Mouse (Mus musculus) cerebellum, adult 2 months (tissue): Measurements from ENCODE around the gene Lrba. TPM values are rescaled to one million over a fixed set of nuclear protein-coding genes. Genes with fewer than 3 reads are reported as not detected.

ENCODE experiments used
- DNase-seq, 2 experiments: peaks; one replicate each; pipeline ENCODE4 v3.0.0; 2021
- H3K27ac ChIP-seq: fragments of 200-500 bp; 2 replicates; pipeline ENCODE4 v1.5.1; 2012; ENCODE audit warnings: low read length, control low read depth, inconsistent platforms; ENCODE audit not compliant: insufficient read depth
- H3K27me3 ChIP-seq: fragments of 200-500 bp; 2 replicates; pipeline ENCODE4 v1.6.1; 2012; ENCODE audit warnings: inconsistent platforms, mild to moderate bottlenecking, low read length, moderate library complexity; ENCODE audit not compliant: control insufficient read depth, insufficient read depth
- H3K4me1 ChIP-seq: fragments of 200-500 bp; 2 replicates; pipeline ENCODE4 v1.6.1; 2011; ENCODE audit warnings: low read length; ENCODE audit not compliant: control insufficient read depth, insufficient read depth
- H3K4me3 ChIP-seq: fragments of 200-500 bp; replicated peaks from 2 replicates; pipeline ENCODE3; 2011; ENCODE audit warnings: mild to moderate bottlenecking, low read depth, low read length, control low read depth; ENCODE audit not compliant: insufficient read depth
- CTCF ChIP-seq: fragments of 200-500 bp; IDR thresholded peaks from 2 replicates; pipeline ENCODE4 v1.5.1; 2011; ENCODE audit warnings: low read depth, mild to moderate bottlenecking, control low read depth, low read length, moderate library complexity, borderline replicate concordance; ENCODE audit not compliant: insufficient read depth
- POLR2A ChIP-seq: fragments of 200-500 bp; IDR thresholded peaks from 2 replicates; pipeline ENCODE4 v1.6.1; 2011; ENCODE audit warnings: low read length, control low read depth, borderline replicate concordance; ENCODE audit not compliant: insufficient read depth
- WGBS: fragments of 180-500 bp; shearing (Covaris S2); methylation state at CpG from one replicate; pipeline ENCODE4 v1.1.7; 2018; 5-methylcytosine and 5-hydroxymethylcytosine counted together
- polyA plus RNA-seq: library from polyadenylated mRNA; depleted of rRNA; stranded (reverse); fragments of >200 nt; gene quantifications from 2 replicates; pipeline ENCODE4 v1.2.3, GENCODE M21; 2012; rRNA removed

Gene Lrba
- polyA plus RNA-seq, 1 experiment, result 18.9 TPM

DNA sequence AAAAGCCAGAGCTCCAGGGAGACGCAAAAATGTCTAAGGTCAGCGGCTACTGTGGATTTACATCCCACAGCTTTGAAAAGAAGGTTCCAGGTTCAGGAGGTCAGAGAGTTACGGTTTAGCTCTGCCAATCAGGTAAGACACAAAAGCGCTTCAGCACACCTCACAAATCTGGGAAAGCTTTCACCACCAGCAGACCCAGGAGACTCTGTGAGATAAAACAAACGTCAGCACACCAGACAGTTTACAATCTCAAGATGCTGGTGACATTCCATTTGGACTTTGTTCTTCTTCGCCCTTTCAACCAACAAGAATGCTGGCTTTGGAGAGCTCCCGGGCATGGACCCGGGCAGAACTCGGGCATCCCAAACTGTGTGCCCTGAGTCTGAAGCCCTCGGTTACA, 595.9 kb downstream of the Lrba start:
- no peak overlapping the region for H3K4me3 ChIP-seq
- WGBS, result 85% methylated on average over 10 of the region's 10 CpGs
- H3K27me3 ChIP-seq, result no peaks in the 10 kb centered on the region
- peaks cover 32% of the 10 kb centered on the region for H3K4me1 ChIP-seq
- DNase-seq, result no peak
- no peak for TF ChIP-seq POLR2A
- no peak for TF ChIP-seq CTCF
- H3K27ac ChIP-seq, result no peak overlapping the region

DNA sequence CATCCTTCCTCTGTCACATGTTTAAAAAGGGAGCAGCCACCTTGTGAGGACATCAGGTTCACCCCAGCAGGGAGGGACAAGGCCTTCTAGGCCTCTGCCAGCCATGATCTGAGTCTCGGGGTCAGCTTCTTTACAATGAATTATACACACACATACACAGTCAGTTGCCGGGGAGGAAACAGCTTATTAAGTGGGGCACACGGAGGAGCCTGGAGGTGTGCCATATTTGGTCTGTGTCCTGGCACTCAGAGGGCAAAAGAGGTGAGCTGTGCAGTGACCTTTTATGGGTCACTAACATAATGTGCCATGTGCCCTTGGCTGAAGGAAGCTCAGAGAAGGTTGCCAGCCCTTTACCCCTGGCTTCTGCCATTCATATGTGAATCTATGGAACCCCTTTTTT, 596.9 kb downstream of the Lrba start:
- no peaks in the 10 kb centered on the region for H3K27me3 ChIP-seq
- H3K27ac ChIP-seq, result peak overlapping the region; percentile 36; the same call in 1 of the 2 replicates
- peaks cover 32% of the 10 kb centered on the region for H3K4me1 ChIP-seq
- TF ChIP-seq CTCF (no peak), POLR2A (no peak)
- 6% methylated on average over 3 of the region's 3 CpGs for WGBS
- no peak overlapping the region for H3K4me3 ChIP-seq
- DNase-seq, result peak; percentile 34 to 47

GRCm38 (mm10) chr3:86827506-86827905, 603.0 kb downstream of the Lrba start:
- Histone ChIP-seq H3K27ac (no peak overlapping the region), H3K27me3 (no peaks in the 10 kb centered on the region), H3K4me1 (peaks cover under 1% of the 10 kb centered on the region; the same call in 1 of the 2 replicates), H3K4me3 (no peak overlapping the region)
- 87% methylated on average over 3 of the region's 3 CpGs for WGBS
- TF ChIP-seq CTCF (no peak), POLR2A (no peak)
- DNase-seq, result no peak

- no peak for DNase-seq
- Histone ChIP-seq H3K4me1 (no peaks in the 10 kb centered on the region; the same call in 1 of the 2 replicates), H3K27me3 (no peaks in the 10 kb centered on the region), H3K27ac (no peak overlapping the region), H3K4me3 (no peak overlapping the region)
- TF ChIP-seq POLR2A (no peak), CTCF (no peak)
- 74% methylated on average over 8 of the region's 8 CpGs for WGBS
Measured at GRCm38 (mm10) chr3:86832115-86832514, 607.6 kb downstream of the Lrba start.

Other genes starting within 250 kb of the Lrba start
- not detected in 2 replicates for gene Prss48, start 222.2 kb upstream of the Lrba start, polyA plus RNA-seq
- gene Rps3a1, start 82.0 kb upstream of the Lrba start, polyA plus RNA-seq, result 581 and 638 TPM in 2 replicates